Mouse (Mus musculus): Measurements from ENCODE around the gene Apoa1.

DNA sequence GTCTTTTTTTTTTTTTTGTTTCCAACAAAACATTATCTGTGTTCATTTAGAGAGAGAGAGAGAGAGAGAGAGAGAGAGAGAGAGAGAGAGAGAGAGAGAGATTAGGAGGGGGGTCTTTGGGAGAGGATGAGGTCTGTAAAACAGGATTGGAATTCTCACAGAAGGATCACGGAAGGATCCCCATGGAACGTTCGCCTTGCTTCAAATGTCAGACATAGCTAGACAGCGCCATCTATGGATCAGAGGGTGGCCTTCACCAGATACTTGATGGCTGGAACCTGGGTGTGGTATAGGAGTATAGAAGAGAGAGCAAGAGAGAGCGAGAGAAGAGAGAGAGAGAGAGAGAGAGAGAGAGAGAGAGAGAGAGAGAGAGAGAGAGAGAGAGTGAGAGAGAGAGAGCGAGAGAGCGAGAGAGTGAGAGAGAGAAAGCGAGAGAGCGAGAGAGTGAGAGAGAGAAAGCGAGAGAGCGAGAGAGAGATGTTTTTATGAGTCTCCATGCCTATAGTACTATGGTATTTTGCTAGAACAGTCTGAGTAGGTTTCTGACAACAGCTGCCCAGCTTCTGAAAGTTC, 18.5 kb downstream of the Apoa1 start:
- TF ChIP-seq ZNF384 (IDR thresholded peaks at IDR 0.05; ENCODE audit: low read depth, low read length): no peak
- TF ChIP-seq ZC3H11A (IDR thresholded peaks at IDR 0.05; ENCODE audit: borderline replicate concordance, low read depth, low read length): peak; percentile 30; the same call in 1 of the 2 replicates
- TF ChIP-seq CHD2 (IDR thresholded peaks at IDR 0.05; ENCODE audit: low read depth, low read length): no peak

Measured in ES-E14 (cell line).